Comparison of ENCODE assay signal across 8 mouse cellular contexts in the genomic region with DNA sequence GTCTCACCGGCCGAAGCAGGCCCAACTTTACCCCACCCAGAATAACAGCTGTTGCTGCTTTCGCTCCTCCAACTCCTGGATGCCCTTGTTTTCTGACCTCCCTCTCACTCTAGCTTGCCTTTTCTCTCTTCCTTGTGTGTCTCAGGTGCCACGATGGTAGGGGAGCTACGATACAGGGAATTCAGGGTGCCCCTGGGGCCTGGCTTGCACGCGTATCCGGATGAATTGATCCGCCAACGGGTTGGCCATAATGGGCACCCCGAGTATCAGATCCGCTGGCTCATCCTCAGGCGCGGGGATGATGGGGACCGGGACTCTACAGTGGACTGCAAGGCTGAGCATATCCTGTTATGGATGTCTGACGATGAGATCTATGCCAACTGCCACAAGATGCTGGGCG. TPM values are rescaled to one million over a fixed set of nuclear protein-coding genes. Genes with fewer than 3 reads are reported as not detected.
A peak's percentile ranks its signal among the peaks of the same experiment; 100 is the strongest.
DNase-seq lines count a peak whose midpoint lies in the region; ATAC-seq and TF ChIP-seq lines count a peak whose summit lies in the region.

No protein-coding gene starts in this region.

- peak overlapping the region; percentile 97 for H3K27ac ChIP-seq in embryonic facial prominence, embryonic 14.5 days (replicated peaks; ENCODE audit: low read depth, low read length)
- H3K27ac ChIP-seq in intestine, embryonic 15.5 days = peak overlapping the region; percentile 97
- H3K27ac ChIP-seq in neural tube, embryonic 13.5 days (replicated peaks) = peak overlapping the region; percentile 96

- peaks cover 60% of the 10 kb centered on the region for H3K36me3 ChIP-seq in embryonic facial prominence, embryonic 14.5 days (ENCODE audit: control insufficient read depth, insufficient read depth, low read length)
- H3K36me3 ChIP-seq in intestine, embryonic 15.5 days = peaks cover 33% of the 10 kb centered on the region
- H3K36me3 ChIP-seq in neural tube, embryonic 13.5 days = peaks cover 39% of the 10 kb centered on the region

- TF ChIP-seq POLR2A in lung, adult 2 months (IDR thresholded peaks at IDR 0.05; ENCODE audit: borderline replicate concordance, extremely low read depth, low read depth, low read length) = no peak

- WGBS in lung, adult 2 months = 60% methylated on average over 17 of the region's 17 CpGs
- 63% methylated on average over 17 of the region's 17 CpGs for WGBS in embryonic facial prominence, embryonic 14.5 days
- 69% methylated on average over 17 of the region's 17 CpGs for WGBS in intestine, embryonic 15.5 days
- 67% methylated on average over 17 of the region's 17 CpGs for WGBS in neural tube, embryonic 13.5 days

- no peak for TF ChIP-seq CTCF in lung, adult 2 months (IDR thresholded peaks at IDR 0.05; ENCODE audit: insufficient read depth, low read length)

- no peaks in the 10 kb centered on the region for H3K9me3 ChIP-seq in embryonic facial prominence, embryonic 14.5 days (ENCODE audit: control insufficient read depth, low read length)
- no peaks in the 10 kb centered on the region for H3K9me3 ChIP-seq in intestine, embryonic 15.5 days
- no peaks in the 10 kb centered on the region for H3K9me3 ChIP-seq in neural tube, embryonic 13.5 days

- H3K4me1 ChIP-seq in lung, adult 2 months (ENCODE audit: control insufficient read depth, insufficient read depth, low read length) = peaks cover 19% of the 10 kb centered on the region
- peaks cover 30% of the 10 kb centered on the region for H3K4me1 ChIP-seq in embryonic facial prominence, embryonic 14.5 days (ENCODE audit: control insufficient read depth, insufficient read depth, low read length)
- peaks cover 33% of the 10 kb centered on the region for H3K4me1 ChIP-seq in intestine, embryonic 15.5 days (replicated peaks)
- peaks cover 53% of the 10 kb centered on the region for H3K4me1 ChIP-seq in neural tube, embryonic 13.5 days (replicated peaks)

- no peak for ATAC-seq in embryonic facial prominence, embryonic 14.5 days (ENCODE audit: low read depth)
- no peak for ATAC-seq in intestine, embryonic 15.5 days
- ATAC-seq in neural tube, embryonic 13.5 days (ENCODE audit: low read depth) = no peak

- no peaks in the 10 kb centered on the region for H3K27me3 ChIP-seq in embryonic facial prominence, embryonic 14.5 days (replicated peaks; ENCODE audit: control insufficient read depth, insufficient read depth, low read length)
- no peaks in the 10 kb centered on the region for H3K27me3 ChIP-seq in intestine, embryonic 15.5 days (replicated peaks)
- H3K27me3 ChIP-seq in neural tube, embryonic 13.5 days = no peaks in the 10 kb centered on the region

- peak overlapping the region; percentile 87 for H3K9ac ChIP-seq in embryonic facial prominence, embryonic 14.5 days (ENCODE audit: low read depth, low read length)
- peak overlapping the region; percentile 92 for H3K9ac ChIP-seq in intestine, embryonic 15.5 days
- peak overlapping the region; percentile 96 for H3K9ac ChIP-seq in neural tube, embryonic 13.5 days

- peak overlapping the region; percentile 83 for H3K4me3 ChIP-seq in lung, adult 2 months (replicated peaks; ENCODE audit: extremely low read depth, low read depth, low read length)
- H3K4me3 ChIP-seq in embryonic facial prominence, embryonic 14.5 days (ENCODE audit: low read depth, low read length) = peak overlapping the region; percentile 84
- peak overlapping the region; percentile 76 for H3K4me3 ChIP-seq in intestine, embryonic 15.5 days (replicated peaks)
- H3K4me3 ChIP-seq in neural tube, embryonic 13.5 days = peak overlapping the region; percentile 74

- peak overlapping the region; percentile 78 for H3K4me2 ChIP-seq in embryonic facial prominence, embryonic 14.5 days (ENCODE audit: low read depth, low read length)
- H3K4me2 ChIP-seq in intestine, embryonic 15.5 days (replicated peaks) = peak overlapping the region; percentile 74
- H3K4me2 ChIP-seq in neural tube, embryonic 13.5 days = peak overlapping the region; percentile 91

- DNase-seq in lung, adult 2 months = no peak
- no peak for DNase-seq in lung, adult 18-20 months
- DNase-seq in embryonic facial prominence, embryonic 14.5 days (ENCODE audit: low spot score) = no peak
- DNase-seq in frontal cortex, postnatal 36 days (ENCODE audit: low spot score in 2 of 2) = no peak
- no peak for DNase-seq in testis, postnatal 10 days (ENCODE audit: low spot score)
- no peak for DNase-seq in ovary, postnatal 36 days (ENCODE audit: low spot score)

RNA-seq across cellular contexts. Expression of a gene that starts 1.2 kb away (rescaled TPM):
- 40.1 and 45.7 TPM in 2 replicates for polyA plus RNA-seq in lung, adult 2 months (2012; rRNA removed)
- polyA plus RNA-seq in embryonic facial prominence, embryonic 14.5 days (2014; fragmentation: Nextera tagmentation; extraction: Ambion mirVana) = 48.5 and 50.1 TPM in 2 replicates
- polyA plus RNA-seq in intestine, embryonic 15.5 days (2015; fragmentation: Nextera tagmentation; extraction: Ambion mirVana) = 41.1 and 45.7 TPM in 2 replicates
- 40.0 and 41.7 TPM in 2 replicates for polyA plus RNA-seq in neural tube, embryonic 13.5 days (2015; fragmentation: Nextera tagmentation; extraction: Ambion mirVana)

RNA-seq across cellular contexts. Expression of a gene that starts 5.3 kb away (rescaled TPM):
- 52.1 and 61.5 TPM in 2 replicates for polyA plus RNA-seq in lung, adult 2 months (2012; rRNA removed)
- polyA plus RNA-seq in embryonic facial prominence, embryonic 14.5 days (2014; fragmentation: Nextera tagmentation; extraction: Ambion mirVana) = 91.8 and 100 TPM in 2 replicates
- 148 and 156 TPM in 2 replicates for polyA plus RNA-seq in intestine, embryonic 15.5 days (2015; fragmentation: Nextera tagmentation; extraction: Ambion mirVana)
- 63.2 and 70.1 TPM in 2 replicates for polyA plus RNA-seq in neural tube, embryonic 13.5 days (2015; fragmentation: Nextera tagmentation; extraction: Ambion mirVana)

RNA-seq across cellular contexts. Expression of a gene that starts 5.5 kb away (rescaled TPM):
- 22.6 and 24.1 TPM in 2 replicates for polyA plus RNA-seq in lung, adult 2 months (2012; rRNA removed)
- polyA plus RNA-seq in embryonic facial prominence, embryonic 14.5 days (2014; fragmentation: Nextera tagmentation; extraction: Ambion mirVana) = 15.8 and 20.3 TPM in 2 replicates
- polyA plus RNA-seq in intestine, embryonic 15.5 days (2015; fragmentation: Nextera tagmentation; extraction: Ambion mirVana) = 64.6 and 73.2 TPM in 2 replicates
- 41.8 and 45.3 TPM in 2 replicates for polyA plus RNA-seq in neural tube, embryonic 13.5 days (2015; fragmentation: Nextera tagmentation; extraction: Ambion mirVana)

RNA-seq across cellular contexts. Expression of a gene that starts 22.0 kb away (rescaled TPM):
- polyA plus RNA-seq in lung, adult 2 months (2012; rRNA removed) = 52.6 and 57.3 TPM in 2 replicates
- polyA plus RNA-seq in embryonic facial prominence, embryonic 14.5 days (2014; fragmentation: Nextera tagmentation; extraction: Ambion mirVana) = 68.0 and 90.7 TPM in 2 replicates
- polyA plus RNA-seq in intestine, embryonic 15.5 days (2015; fragmentation: Nextera tagmentation; extraction: Ambion mirVana) = 61.8 and 66.2 TPM in 2 replicates
- 38.7 and 41.3 TPM in 2 replicates for polyA plus RNA-seq in neural tube, embryonic 13.5 days (2015; fragmentation: Nextera tagmentation; extraction: Ambion mirVana)

RNA-seq across cellular contexts. Expression of a gene that starts 22.9 kb away (rescaled TPM):
- polyA plus RNA-seq in lung, adult 2 months (2012; rRNA removed) = 27.3 and 30.8 TPM in 2 replicates
- polyA plus RNA-seq in embryonic facial prominence, embryonic 14.5 days (2014; fragmentation: Nextera tagmentation; extraction: Ambion mirVana) = 34.5 and 41.9 TPM in 2 replicates
- 56.4 and 58.4 TPM in 2 replicates for polyA plus RNA-seq in intestine, embryonic 15.5 days (2015; fragmentation: Nextera tagmentation; extraction: Ambion mirVana)
- polyA plus RNA-seq in neural tube, embryonic 13.5 days (2015; fragmentation: Nextera tagmentation; extraction: Ambion mirVana) = 47.7 and 53.5 TPM in 2 replicates
